Mouse (Mus musculus): Measurements from ENCODE around the gene Ndufc2. TPM values are rescaled to one million over a fixed set of nuclear protein-coding genes. Genes with fewer than 3 reads are reported as not detected.

The Ndufc2 gene
- polyA plus RNA-seq (2012; rRNA removed): 312 and 413 TPM in 2 replicates

DNA sequence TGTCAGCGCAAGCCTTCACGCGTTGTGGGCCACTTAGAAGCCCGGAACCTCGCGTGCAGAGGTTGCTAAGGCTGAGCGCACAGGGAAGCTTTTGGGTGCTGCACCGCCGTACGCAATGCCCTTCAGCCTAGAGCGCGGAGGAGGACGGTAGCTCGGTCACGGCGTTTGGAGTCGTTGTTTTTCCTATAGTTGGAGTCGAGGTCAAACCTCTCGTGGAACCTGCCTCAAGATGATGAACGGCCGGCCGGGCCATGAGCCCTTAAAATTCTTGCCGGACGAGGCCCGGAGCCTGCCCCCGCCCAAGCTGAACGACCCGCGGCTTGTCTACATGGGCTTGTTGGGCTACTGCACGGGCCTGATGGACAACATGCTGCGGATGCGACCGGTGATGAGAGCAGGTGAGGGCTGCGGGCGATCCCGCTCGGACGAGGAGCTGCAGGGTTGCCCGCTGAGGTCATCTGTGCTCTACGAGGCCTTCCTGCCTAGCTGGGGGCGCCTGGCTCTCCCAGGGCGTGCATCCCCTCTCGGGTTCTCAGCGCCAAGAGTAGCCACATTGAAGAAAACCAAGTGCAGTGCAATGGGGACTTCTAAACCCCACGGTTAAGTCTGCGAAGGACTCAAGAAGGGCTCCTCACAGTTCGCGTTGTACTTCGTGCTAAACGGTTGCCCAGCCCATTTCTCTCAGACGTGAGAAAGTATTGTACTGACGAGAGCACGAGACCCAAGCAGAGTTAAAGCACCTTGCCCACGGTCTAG is at the start of gene Ndufc2:
Gene Ndufc2 (plus strand): TSS at position 44 of the 756 bp plus-strand sequence.

GRCm38 (mm10) chr7:97416906-97417777 is 17.3 kb downstream of the Ndufc2 start, which contains the start of gene Thrsp:
Gene Thrsp, minus strand, starts transcription at chr7:97417730.

DNA sequence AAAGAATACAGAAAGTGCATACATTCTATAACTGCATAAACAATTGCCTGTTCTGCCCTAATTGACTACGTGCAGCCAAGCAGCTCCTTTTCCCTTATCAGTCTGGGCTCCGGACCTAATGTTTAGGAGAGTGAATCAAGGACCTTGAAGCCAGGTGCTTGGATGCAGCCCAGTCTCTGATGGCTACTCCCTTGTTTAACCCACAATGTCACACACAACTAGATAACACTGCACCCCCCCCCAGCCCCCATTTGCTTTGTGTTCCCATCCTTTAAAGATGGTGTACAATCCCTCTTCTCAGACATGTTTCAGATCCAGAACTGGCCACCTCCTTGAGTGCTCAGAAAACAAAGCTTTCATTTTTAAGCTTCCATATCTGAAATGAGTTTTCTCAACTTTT is 51.2 kb downstream of the Ndufc2 start, which contains the start of gene Kctd14:
Gene Kctd14 (plus strand): TSS at position 301 of the 400 bp plus-strand sequence.

Other genes with a start within 250 kb of the Ndufc2 start
- 12.5 and 12.7 TPM in 2 replicates for gene Usp35, start 68.0 kb upstream of the Ndufc2 start, polyA plus RNA-seq (2012; rRNA removed)
- gene Kctd21, start 67.7 kb upstream of the Ndufc2 start, polyA plus RNA-seq (2012; rRNA removed): 6.6 and 7.5 TPM in 2 replicates
- 28.5 and 30.6 TPM in 2 replicates for gene Alg8, start 28.4 kb upstream of the Ndufc2 start, polyA plus RNA-seq (2012; rRNA removed)
- 1.9 and 2.5 TPM in 2 replicates for gene Thrsp, start 17.7 kb downstream of the Ndufc2 start, polyA plus RNA-seq (2012; rRNA removed)
- gene Kctd14, start 51.3 kb downstream of the Ndufc2 start, polyA plus RNA-seq (2012; rRNA removed): 1.9 and 2.4 TPM in 2 replicates
- 78.7 and 83.3 TPM in 2 replicates for gene Ints4, start 81.0 kb downstream of the Ndufc2 start, polyA plus RNA-seq (2012; rRNA removed)
- gene Aamdc, start 179.5 kb downstream of the Ndufc2 start, polyA plus RNA-seq (2012; rRNA removed): 44.3 and 46.6 TPM in 2 replicates
- gene Rsf1, start 179.9 kb downstream of the Ndufc2 start, polyA plus RNA-seq (2012; rRNA removed): 16.9 and 17.3 TPM in 2 replicates